Mouse (Mus musculus): Measurements from ENCODE around the gene Gm5416.
"Not testable (repeated sequence)": the region's sequence is repeated elsewhere in the genome, so short reads cannot be mapped to it uniquely, and the experiment has no call there.

The Gm5416 gene

GRCm38 (mm10) chr16:36209967-36210453 lies at the start of gene Gm5416:
Gene Gm5416 (plus strand): TSS chr16:36210403.
- no peak for DNase-seq (ENCODE audit: low read depth in 2 of 2, low spot score in 2 of 2)

GRCm38 (mm10) chr16:36167841-36168240 lies 42.4 kb upstream of the Gm5416 start:
- not testable (repeated sequence) for DNase-seq (ENCODE audit: low read depth in 2 of 2, low spot score in 2 of 2)

- no peak for DNase-seq (ENCODE audit: low read depth in 2 of 2, low spot score in 2 of 2)
Observed at GRCm38 (mm10) chr16:36176108-36176507, 34.1 kb upstream of the Gm5416 start.

GRCm38 (mm10) chr16:36179910-36180309 lies 30.3 kb upstream of the Gm5416 start:
- DNase-seq (ENCODE audit: low read depth in 2 of 2, low spot score in 2 of 2) = no peak

GRCm38 (mm10) chr16:36183912-36184311 lies 26.3 kb upstream of the Gm5416 start, which contains the start of gene Gm5483:
Gene Gm5483 (plus strand): TSS chr16:36184212.
- not testable (repeated sequence) for DNase-seq (ENCODE audit: low read depth in 2 of 2, low spot score in 2 of 2)

- DNase-seq (ENCODE audit: low read depth in 2 of 2, low spot score in 2 of 2) = no peak
Observed at GRCm38 (mm10) chr16:36199226-36199625, 11.0 kb upstream of the Gm5416 start.

GRCm38 (mm10) chr16:36203846-36204245 lies 6.4 kb upstream of the Gm5416 start:
- DNase-seq (ENCODE audit: low read depth in 2 of 2, low spot score in 2 of 2) = no peak

GRCm38 (mm10) chr16:36205684-36206083 lies 4.5 kb upstream of the Gm5416 start:
- not testable (repeated sequence) for DNase-seq (ENCODE audit: low read depth in 2 of 2, low spot score in 2 of 2)

GRCm38 (mm10) chr16:36221168-36221567 lies 11.0 kb downstream of the Gm5416 start, which contains the start of gene 2010005H15Rik:
Gene 2010005H15Rik (plus strand): TSS chr16:36221468.
- not testable (repeated sequence) for DNase-seq (ENCODE audit: low read depth in 2 of 2, low spot score in 2 of 2)

- not testable (repeated sequence) for DNase-seq (ENCODE audit: low read depth in 2 of 2, low spot score in 2 of 2)
Observed at GRCm38 (mm10) chr16:36260585-36260984, 50.4 kb downstream of the Gm5416 start.
